Mouse (Mus musculus) hindbrain, embryonic 12.5 days (tissue): Measurements from ENCODE around the gene Mob4. TPM values are rescaled to one million over a fixed set of nuclear protein-coding genes. Genes with fewer than 3 reads are reported as not detected.
A peak's percentile ranks its signal among the peaks of the same experiment; 100 is the strongest.

Experiments used
- ATAC-seq: fragments of 200-750 bp; cut with Nextera tagmentation; 2 replicates; pipeline ENCODE4 v1.8.0; 2017; ENCODE audit warnings: moderate TSS enrichment; ENCODE audit not compliant: low FRiP score
- H3K27ac ChIP-seq: fragments of 300-500 bp; sonication (generic); 2 replicates; pipeline ENCODE4 v1.5.1; 2016; ENCODE audit warnings: mild to moderate bottlenecking
- H3K27me3 ChIP-seq: fragments of 300-500 bp; sonication (generic); 2 replicates; pipeline ENCODE4 v1.6.1; 2016; ENCODE audit warnings: mild to moderate bottlenecking
- H3K36me3 ChIP-seq: fragments of 300-500 bp; sonication (generic); 2 replicates; pipeline ENCODE4 v1.6.1; 2016; ENCODE audit warnings: mild to moderate bottlenecking
- H3K4me1 ChIP-seq: fragments of 300-500 bp; sonication (generic); 2 replicates; pipeline ENCODE4 v1.6.1; 2016
- H3K4me2 ChIP-seq: fragments of 300-500 bp; sonication (generic); replicated peaks from 2 replicates; pipeline ENCODE4 v1.6.1; 2016; ENCODE audit warnings: mild to moderate bottlenecking
- H3K4me3 ChIP-seq: fragments of 300-500 bp; sonication (generic); 2 replicates; pipeline ENCODE4 v1.5.1; 2016; ENCODE audit warnings: mild to moderate bottlenecking
- H3K9ac ChIP-seq: fragments of 300-500 bp; sonication (generic); 2 replicates; pipeline ENCODE4 v1.6.1; 2016; ENCODE audit warnings: mild to moderate bottlenecking, moderate library complexity
- H3K9me3 ChIP-seq: fragments of 300-500 bp; sonication (generic); replicated peaks from 2 replicates; pipeline ENCODE4 v1.6.1; 2016; ENCODE audit warnings: mild to moderate bottlenecking
- WGBS: fragments of 180-500 bp; shearing (Covaris S2); methylation state at CpG from one replicate; pipeline ENCODE4 v1.1.7; 2016; 5-methylcytosine and 5-hydroxymethylcytosine counted together
- polyA plus RNA-seq: library from polyadenylated mRNA; unstranded; fragments of >200 nt; fragmentation: Nextera tagmentation; extraction: Ambion mirVana; gene quantifications from 2 replicates; pipeline ENCODE4 v1.2.1, GENCODE M21; 2016

The Mob4 gene
- 150 and 161 TPM in 2 replicates for polyA plus RNA-seq

DNA sequence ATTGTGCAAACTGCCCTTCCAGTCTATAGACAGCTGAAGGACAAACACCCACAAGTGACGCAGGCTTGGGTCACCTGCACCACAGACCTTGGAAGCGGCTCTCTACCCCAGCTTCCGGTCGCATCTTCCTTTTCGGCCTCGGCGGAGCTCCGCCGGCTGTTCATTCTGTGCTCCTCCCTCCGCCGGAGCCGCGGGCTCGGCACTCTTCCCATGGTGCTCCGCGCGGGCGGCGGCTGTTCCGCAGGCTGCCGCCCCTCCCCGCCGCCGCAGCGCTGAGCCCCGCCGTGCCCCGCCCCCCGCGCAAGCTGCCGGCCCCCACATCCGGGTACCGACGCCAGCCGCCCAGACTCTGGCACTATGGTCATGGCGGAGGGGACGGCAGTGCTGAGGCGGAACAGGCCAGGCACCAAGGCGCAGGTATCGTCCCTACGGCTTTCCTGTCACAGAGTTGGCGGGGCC, at the start of gene Mob4:
TSS of gene Mob4 (plus strand) at position 289 of the 459 bp plus-strand sequence.
- peak; percentile 99 for ATAC-seq
- Histone ChIP-seq H3K4me3 (peak within 1 kb of the TSS; percentile 95), H3K9me3 (no peaks in the 10 kb centered on the region), H3K4me2 (peak within 1 kb of the TSS; percentile 65), H3K36me3 (0 out of 2 replicates have a peak, but pooled peaks cover 4% of the 10 kb centered on the region), H3K27me3 (no peaks in the 10 kb centered on the region), H3K9ac (peak within 1 kb of the TSS; percentile 98), H3K27ac (peak within 1 kb of the TSS; percentile 99), H3K4me1 (peaks cover 20% of the 10 kb centered on the region)
- WGBS: under 1% methylated on average over 42 of the region's 42 CpGs

DNA sequence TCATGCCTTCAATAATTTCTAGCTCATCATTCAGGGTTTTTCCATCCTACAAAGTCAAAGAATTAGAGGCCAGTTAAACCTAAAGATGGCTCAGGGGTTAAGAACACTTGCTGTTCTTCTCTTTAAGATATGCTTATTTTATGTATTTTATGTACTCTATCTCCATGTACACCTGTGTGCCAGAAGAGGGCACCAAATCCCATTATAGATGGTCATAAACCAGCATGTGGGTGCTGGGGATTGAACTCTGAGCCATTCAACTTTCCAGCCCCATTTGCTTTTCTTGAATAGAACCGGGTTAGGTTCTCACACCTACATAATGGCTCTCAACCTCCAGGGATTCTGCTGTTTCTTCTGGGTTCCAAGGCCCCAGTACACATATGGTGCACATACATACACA, 48.9 kb upstream of the Mob4 start:
- Histone ChIP-seq H3K4me2 (no peak overlapping the region), H3K27ac (no peak overlapping the region), H3K4me1 (peaks cover 19% of the 10 kb centered on the region), H3K36me3 (peaks cover 65% of the 10 kb centered on the region), H3K27me3 (no peaks in the 10 kb centered on the region), H3K4me3 (no peak overlapping the region), H3K9ac (no peak overlapping the region), H3K9me3 (0 out of 2 replicates have a peak, but pooled peaks cover 3% of the 10 kb centered on the region)
- WGBS: 73% methylated on average over 1 of the region's 1 CpGs
- ATAC-seq: no peak

DNA sequence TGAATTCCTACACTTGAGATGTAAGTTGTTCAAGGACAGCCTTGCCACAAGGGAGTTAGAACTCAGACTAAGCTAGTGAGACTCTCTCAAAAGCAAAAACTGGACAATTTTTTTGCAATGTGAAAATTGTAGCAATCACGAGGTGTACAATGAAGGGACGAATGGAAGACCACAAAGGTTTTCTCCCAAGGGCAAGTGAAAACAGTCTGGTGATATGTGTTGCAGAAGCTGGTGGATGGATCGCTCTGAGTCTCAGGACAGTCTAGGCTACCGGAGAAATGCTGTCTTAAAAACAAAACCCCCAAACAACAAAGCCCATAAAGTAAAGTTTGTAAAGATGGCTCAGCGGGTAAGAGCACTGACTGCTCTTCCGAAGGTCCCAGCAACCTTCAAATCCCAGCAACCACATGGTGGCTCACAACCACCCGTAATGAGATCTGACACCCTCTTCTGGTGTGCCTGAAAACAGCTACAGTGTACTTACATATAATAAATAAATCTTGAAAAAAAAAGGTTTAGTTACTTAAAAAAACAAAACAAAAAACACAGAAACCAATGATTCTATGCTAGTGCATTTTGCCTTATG, 45.2 kb upstream of the Mob4 start:
- H3K9ac ChIP-seq: peak overlapping the region; percentile 32
- no peaks in the 10 kb centered on the region for H3K27me3 ChIP-seq
- H3K4me3 ChIP-seq: peak overlapping the region; percentile 11; the same call in 1 of the 2 replicates
- 52% methylated on average over 7 of the region's 7 CpGs for whole genome bisulfite sequencing
- no peak for ATAC-seq
- 0 out of 2 replicates have a peak, but pooled peaks cover 3% of the 10 kb centered on the region for H3K9me3 ChIP-seq
- peak overlapping the region; percentile 91 for H3K4me2 ChIP-seq
- no peak overlapping the region for H3K27ac ChIP-seq
- peaks cover 36% of the 10 kb centered on the region for H3K36me3 ChIP-seq
- H3K4me1 ChIP-seq: peaks cover 32% of the 10 kb centered on the region

DNA sequence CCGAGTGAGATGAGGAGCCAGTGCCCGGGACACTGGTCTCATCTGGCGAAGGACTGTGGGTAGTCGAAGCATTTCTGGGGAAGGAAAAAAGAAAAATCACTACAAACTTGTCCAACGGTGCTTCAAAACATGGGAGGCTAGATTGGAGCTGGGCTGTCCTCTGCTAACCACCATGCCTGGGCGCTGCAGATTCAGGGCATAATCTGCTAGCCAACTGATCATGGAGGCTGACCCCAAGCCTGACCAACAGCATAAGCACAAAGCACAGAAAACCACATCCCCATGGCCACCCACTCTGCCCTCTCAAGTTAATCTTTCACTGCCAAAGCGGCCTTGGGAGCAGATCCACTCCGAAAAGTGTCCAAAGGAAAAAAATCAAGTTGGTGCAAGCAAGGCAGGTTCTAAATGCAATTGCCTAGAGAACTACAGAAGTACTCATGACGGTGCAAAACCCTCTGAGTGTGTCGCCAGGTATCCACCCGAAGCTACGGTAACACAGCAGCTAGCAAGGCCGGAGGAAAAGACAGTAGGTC, 44.1 kb upstream of the Mob4 start:
- peak overlapping the region; percentile 91 for H3K4me2 ChIP-seq
- H3K27ac ChIP-seq: peak overlapping the region; percentile 96
- no peaks in the 10 kb centered on the region for H3K27me3 ChIP-seq
- 2% methylated on average over 13 of the region's 13 CpGs for WGBS
- no peak for ATAC-seq
- H3K36me3 ChIP-seq: peaks cover 34% of the 10 kb centered on the region
- H3K4me3 ChIP-seq: peak overlapping the region; percentile 95
- H3K4me1 ChIP-seq: peaks cover 32% of the 10 kb centered on the region
- H3K9ac ChIP-seq: peak overlapping the region; percentile 94
- 0 out of 2 replicates have a peak, but pooled peaks cover 3% of the 10 kb centered on the region for H3K9me3 ChIP-seq

DNA sequence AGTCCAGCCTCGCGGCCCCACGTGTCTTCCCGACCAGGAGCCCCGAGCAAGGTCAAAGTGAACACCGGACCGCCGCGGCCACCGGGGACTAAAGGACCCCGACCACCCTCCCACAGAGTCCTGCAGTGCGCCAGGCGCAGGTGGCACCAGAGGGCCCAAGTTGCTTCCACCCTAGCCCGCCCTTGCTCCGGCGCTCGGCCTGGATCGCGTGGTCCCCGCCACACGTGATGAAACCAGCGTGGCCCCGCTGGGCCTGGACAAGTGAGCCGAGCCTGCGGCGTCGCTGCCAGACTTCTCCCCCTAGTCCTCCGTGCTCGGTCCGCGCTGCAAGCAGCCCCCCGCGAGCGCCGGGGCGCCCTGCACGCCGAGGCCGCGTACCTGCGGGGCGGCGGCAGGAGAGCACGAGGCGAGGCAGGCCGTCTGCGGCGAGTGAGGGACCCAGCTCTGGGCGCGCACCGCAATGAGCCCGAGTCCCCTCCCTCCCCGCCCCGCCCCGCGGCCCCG, 43.6 kb upstream of the Mob4 start:
- peak overlapping the region; percentile 96 for H3K27ac ChIP-seq
- peaks cover 31% of the 10 kb centered on the region for H3K36me3 ChIP-seq
- under 1% methylated on average over 30 of the region's 57 CpGs for WGBS
- no peaks in the 10 kb centered on the region for H3K27me3 ChIP-seq
- H3K4me1 ChIP-seq: peaks cover 32% of the 10 kb centered on the region
- H3K9me3 ChIP-seq: 0 out of 2 replicates have a peak, but pooled peaks cover 2% of the 10 kb centered on the region
- peak overlapping the region; percentile 95 for H3K4me3 ChIP-seq
- peak overlapping the region; percentile 94 for H3K9ac ChIP-seq
- peak overlapping the region; percentile 91 for H3K4me2 ChIP-seq
- ATAC-seq: peak; percentile 88

DNA sequence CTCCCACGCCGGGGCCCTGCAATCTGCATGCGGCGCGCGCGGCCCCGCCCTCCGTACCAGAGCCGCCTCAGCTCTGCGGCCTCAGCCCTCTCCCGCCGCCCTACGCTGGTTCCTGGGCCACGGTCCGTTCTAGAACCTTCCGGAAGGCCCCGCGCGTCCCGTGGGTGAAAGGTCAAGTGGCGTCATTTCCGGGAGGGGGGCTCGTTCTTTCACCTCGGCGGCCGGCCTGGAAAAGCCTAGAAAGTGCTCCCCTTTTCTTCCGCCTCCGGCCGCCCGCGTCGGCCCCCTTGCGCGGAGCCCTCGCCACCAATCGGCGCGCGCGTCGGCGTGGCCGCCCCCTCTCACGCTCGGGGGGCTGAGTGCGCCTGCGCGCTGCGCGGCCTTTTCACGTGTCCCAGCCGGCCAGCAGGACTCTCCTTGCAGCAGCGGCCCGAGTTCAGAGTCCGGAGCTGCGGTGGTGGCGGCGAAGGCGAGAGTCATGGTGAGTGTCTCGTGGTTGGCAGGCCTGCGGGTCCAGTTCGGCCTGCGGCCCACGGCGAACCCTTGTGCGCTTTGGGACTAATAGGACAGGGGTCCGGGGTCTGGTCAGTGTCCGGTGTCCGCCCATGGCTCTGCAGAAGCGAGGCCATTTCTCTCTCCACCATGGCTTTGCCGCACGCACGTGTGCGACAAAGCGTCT, 43.0 kb upstream of the Mob4 start, which contains the start of the genes Hspe1 and Hspd1:
TSS of gene Hspe1 (plus strand) at position 201 of the 679 bp plus-strand sequence.
TSS of gene Hspd1 (minus strand) at position 312 of the 679 bp plus-strand sequence.
- Histone ChIP-seq H3K4me3 (peak within 1 kb of the TSS; percentile 95), H3K9me3 (no peaks in the 10 kb centered on the region), H3K4me1 (peaks cover 32% of the 10 kb centered on the region), H3K27me3 (no peaks in the 10 kb centered on the region), H3K27ac (peak within 1 kb of the TSS; percentile 96), H3K9ac (peak within 1 kb of the TSS; percentile 94), H3K4me2 (peak within 1 kb of the TSS; percentile 91), H3K36me3 (peaks cover 25% of the 10 kb centered on the region)
- peak; percentile 95 for ATAC-seq
- WGBS: under 1% methylated on average over 64 of the region's 76 CpGs

DNA sequence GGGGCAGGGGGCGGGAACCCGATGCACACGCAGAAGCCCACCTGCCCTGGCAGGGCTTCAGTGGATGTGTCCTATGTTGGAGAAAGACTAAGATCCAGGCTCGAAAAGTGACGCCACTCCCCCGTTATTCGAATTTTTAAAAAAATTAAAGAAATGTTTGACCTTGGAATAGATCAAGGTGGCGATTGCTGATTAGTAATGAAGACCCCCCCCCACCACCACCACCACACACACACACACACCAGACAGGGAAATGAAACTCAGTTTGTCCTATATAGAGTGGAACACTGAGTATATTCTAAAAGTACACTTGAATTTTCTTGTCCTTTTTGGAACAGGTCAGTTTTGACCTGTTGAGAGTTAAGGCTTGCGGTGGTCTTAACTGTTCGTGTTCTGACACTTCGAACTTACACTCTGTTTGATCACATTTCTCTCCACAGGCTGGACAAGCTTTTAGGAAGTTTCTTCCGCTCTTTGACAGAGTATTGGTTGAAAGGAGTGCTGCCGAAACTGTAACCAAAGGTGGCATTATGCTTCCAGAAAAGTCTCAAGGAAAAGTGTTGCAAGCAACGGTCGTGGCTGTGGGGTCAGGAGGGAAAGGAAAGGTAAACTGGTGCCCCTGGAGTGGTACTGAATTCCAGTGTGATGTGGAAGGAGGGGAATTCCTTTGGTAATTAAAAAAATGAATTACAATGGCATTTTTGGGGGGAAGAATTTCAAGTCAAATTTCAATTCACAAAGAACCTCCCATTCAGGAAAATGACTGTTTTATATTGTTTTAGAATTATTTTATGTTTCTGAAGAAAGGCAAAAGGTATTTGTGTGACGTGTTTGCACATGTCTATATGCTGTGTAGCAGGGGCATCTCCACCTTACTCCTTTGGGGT, 42.2 kb upstream of the Mob4 start:
- Histone ChIP-seq H3K4me3 (peak overlapping the region; percentile 95), H3K9me3 (no peaks in the 10 kb centered on the region), H3K4me1 (peaks cover 32% of the 10 kb centered on the region), H3K27me3 (no peaks in the 10 kb centered on the region), H3K9ac (peak overlapping the region; percentile 94), H3K36me3 (peaks cover 20% of the 10 kb centered on the region), H3K27ac (peak overlapping the region; percentile 96), H3K4me2 (peak overlapping the region; percentile 91)
- ATAC-seq: no peak
- WGBS: 10% methylated on average over 16 of the region's 16 CpGs

DNA sequence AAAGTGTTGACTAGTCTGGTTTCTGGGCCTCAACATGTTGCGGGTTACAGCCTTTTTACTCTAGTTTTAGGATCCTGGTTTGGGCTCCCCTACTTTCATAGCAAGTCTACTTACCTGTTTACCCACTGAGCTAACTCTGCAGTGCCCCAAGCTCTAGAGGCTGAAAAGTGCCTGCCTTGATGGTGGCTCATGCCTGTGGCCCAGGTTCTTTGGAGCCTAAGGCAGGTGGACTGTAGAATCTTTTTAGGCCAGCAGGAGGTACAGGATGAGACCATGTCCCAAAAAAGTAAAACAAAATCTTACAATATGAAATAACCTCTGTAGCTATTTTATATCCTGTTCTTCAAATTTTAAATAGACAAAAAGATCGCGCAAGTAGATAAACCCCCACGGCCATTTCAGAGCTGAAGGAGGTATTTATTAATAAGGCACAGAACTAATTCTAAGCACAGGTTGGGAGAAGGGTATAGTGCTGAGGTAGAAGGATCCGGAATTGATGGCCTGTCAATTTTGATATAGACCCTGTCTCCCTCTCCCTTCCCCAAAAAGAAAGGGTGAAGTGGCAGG, 41.5 kb upstream of the Mob4 start:
- no peaks in the 10 kb centered on the region for H3K27me3 ChIP-seq

DNA sequence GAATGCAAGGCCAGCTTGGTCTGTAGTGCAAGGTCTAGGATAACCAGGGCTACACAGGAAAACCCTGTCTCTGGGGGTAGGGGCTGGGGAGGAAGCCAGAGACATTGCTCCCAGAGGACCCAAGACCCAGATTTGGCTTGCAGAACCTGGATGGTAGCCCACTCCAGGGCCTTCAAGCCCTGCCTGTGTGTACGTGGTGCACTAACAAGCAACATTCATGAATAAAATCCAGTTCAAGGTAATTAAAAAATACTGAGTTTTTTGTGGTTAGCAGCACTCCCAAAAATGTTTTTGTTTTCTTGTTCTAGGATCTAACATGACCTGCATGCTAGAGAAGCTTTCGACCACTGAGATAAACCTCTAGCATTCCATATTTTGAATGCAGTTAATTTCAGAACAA, 39.0 kb upstream of the Mob4 start:
- Histone ChIP-seq H3K4me1 (peaks cover 13% of the 10 kb centered on the region), H3K9ac (no peak overlapping the region), H3K4me3 (no peak overlapping the region), H3K4me2 (no peak overlapping the region), H3K27me3 (no peaks in the 10 kb centered on the region), H3K36me3 (peaks cover 15% of the 10 kb centered on the region; the same call in 1 of the 2 replicates), H3K27ac (no peak overlapping the region), H3K9me3 (no peaks in the 10 kb centered on the region)
- WGBS: 92% methylated on average over 2 of the region's 2 CpGs
- ATAC-seq: no peak

More for the DNA sequence above, 41.5 kb upstream of the Mob4 start:
- Histone ChIP-seq H3K9ac (peak overlapping the region; percentile 6; the same call in 1 of the 2 replicates), H3K4me3 (peak overlapping the region; percentile 95; the same call in 1 of the 2 replicates), H3K4me1 (peaks cover 32% of the 10 kb centered on the region), H3K4me2 (peak overlapping the region; percentile 91), H3K36me3 (peaks cover 15% of the 10 kb centered on the region; the same call in 1 of the 2 replicates), H3K9me3 (no peaks in the 10 kb centered on the region), H3K27ac (no peak overlapping the region)
- 92% methylated on average over 5 of the region's 5 CpGs for WGBS
- no peak for ATAC-seq

DNA sequence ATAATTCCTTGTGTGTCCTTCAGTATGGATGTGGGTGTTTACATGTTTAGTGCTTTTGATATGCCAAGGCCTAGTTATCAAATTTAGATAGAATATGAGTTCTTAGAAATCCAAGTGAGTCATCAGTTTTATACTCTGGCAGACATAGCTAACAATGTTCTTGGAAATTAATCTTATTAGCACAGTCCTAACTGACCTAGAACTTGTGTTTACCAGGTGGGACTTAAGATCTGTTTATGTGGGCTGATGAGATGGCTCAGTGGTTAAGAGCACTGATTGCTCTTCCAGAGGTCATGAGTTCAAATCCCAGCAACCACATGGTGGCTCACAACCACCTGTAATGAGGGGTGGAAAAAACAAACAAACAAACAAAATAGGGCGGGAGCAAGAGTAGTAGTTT, 38.6 kb upstream of the Mob4 start:
- Histone ChIP-seq H3K9ac (no peak overlapping the region), H3K27ac (no peak overlapping the region), H3K9me3 (no peaks in the 10 kb centered on the region), H3K4me1 (peaks cover 12% of the 10 kb centered on the region), H3K4me3 (no peak overlapping the region), H3K36me3 (peaks cover 15% of the 10 kb centered on the region; the same call in 1 of the 2 replicates), H3K27me3 (no peaks in the 10 kb centered on the region), H3K4me2 (no peak overlapping the region)
- WGBS: 89% methylated on average over 1 of the region's 1 CpGs
- no peak for ATAC-seq

DNA sequence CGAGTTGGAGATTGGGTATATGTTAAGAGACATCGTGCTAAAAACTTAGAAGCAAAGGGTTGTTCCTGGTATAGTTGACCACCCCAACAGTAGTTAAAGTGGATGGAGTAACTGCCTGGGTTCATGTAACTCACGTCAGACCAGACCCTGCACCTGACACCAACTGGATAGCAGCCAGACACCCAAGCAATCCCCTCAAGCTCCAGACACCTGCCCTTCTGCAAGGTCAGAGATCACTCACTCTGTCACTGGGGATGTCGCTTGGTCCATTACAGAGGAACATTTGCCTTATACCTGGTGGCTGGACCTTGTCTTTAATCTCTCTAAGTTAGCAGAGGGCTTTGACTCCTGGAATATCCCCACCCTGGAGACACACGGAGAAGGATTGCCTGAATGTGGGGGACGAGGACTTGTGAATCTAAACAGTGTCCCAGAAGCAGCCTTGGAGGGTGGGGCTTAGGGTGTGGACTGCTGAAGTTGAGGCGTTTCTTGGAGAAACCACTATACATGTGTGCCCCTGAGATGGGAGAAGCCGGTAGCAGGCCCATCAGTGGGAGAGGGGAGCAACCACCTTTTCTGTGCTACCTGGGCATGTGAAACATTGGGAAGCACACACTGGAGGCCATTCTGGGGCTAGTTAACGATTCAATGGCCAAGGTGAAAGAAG, 24.0 kb upstream of the Mob4 start:
- ATAC-seq: no peak
- no peak overlapping the region for H3K4me3 ChIP-seq

More for the DNA sequence above, 24.0 kb upstream of the Mob4 start:
- Histone ChIP-seq H3K27me3 (no peaks in the 10 kb centered on the region), H3K9ac (no peak overlapping the region), H3K4me2 (no peak overlapping the region), H3K36me3 (no peaks in the 10 kb centered on the region), H3K4me1 (no peaks in the 10 kb centered on the region), H3K27ac (no peak overlapping the region), H3K9me3 (no peaks in the 10 kb centered on the region)
- WGBS: 86% methylated on average over 9 of the region's 9 CpGs
